In genomic region chr9:65752632-65753031, GRCm38 (mm10) we compare ENCODE assay signal across 14 mouse cellular contexts.
A peak's percentile ranks its signal among the peaks of the same experiment; 100 is the strongest.
DNase-seq lines count a peak whose midpoint lies in the region; ATAC-seq and TF ChIP-seq lines count a peak whose summit lies in the region.
"Had no signal": no experiment of that assay in that cellular context is flagged by ENCODE, and none has a peak within 500 bp of the region (broad histone marks: within the 10 kb centered on the region; RNA-seq: fewer than 3 reads in every experiment).

No protein-coding gene starts in this region.

- no peaks in the 10 kb centered on the region for H3K9me3 ChIP-seq in intestine, postnatal 0 days (ENCODE audit: control insufficient read depth)
- H3K9me3 ChIP-seq in intestine, embryonic 16.5 days (ENCODE audit: control insufficient read depth, low read length), result peaks cover 3% of the 10 kb centered on the region; the same call in 1 of the 2 replicates
- H3K9me3 ChIP-seq in intestine, embryonic 15.5 days, result no peaks in the 10 kb centered on the region
- H3K9me3 ChIP-seq: embryonic facial prominence, embryonic 10.5 days; heart, embryonic 15.5 days; liver, embryonic 15.5 days had no signal

- no peak overlapping the region for H3K4me3 ChIP-seq in intestine, postnatal 0 days (ENCODE audit: low read depth, low read length)
- no peak overlapping the region for H3K4me3 ChIP-seq in intestine, embryonic 16.5 days (ENCODE audit: low read length)
- no peak overlapping the region for H3K4me3 ChIP-seq in intestine, embryonic 15.5 days (replicated peaks)
- H3K4me3 ChIP-seq: embryonic facial prominence, embryonic 10.5 days; heart, embryonic 15.5 days; liver, embryonic 15.5 days had no signal

- peak; percentile 21 for DNase-seq in CD4-positive helper T cell, adult 2 months (ENCODE audit: low read depth, low spot score)
- peak; percentile 16 for DNase-seq in T-cell, adult 2 months (ENCODE audit: low spot score)
- peak; percentile 30 for DNase-seq in naive thymus-derived CD4-positive, alpha-beta T cell, adult 2 months (ENCODE audit: low read depth)
- no peak for DNase-seq in Muller cell, postnatal 12 days (ENCODE audit: inconsistent ontology term)
- DNase-seq in adrenal gland, adult 8-10 months, result no peak
- DNase-seq: kidney, adult 8-10 months; layer of hippocampus, postnatal 36 days had no signal

- H3K27me3 ChIP-seq in intestine, postnatal 0 days (replicated peaks; ENCODE audit: control insufficient read depth, insufficient read depth, low read length), result no peaks in the 10 kb centered on the region
- no peaks in the 10 kb centered on the region for H3K27me3 ChIP-seq in intestine, embryonic 16.5 days (replicated peaks; ENCODE audit: control insufficient read depth, insufficient read depth, low read length)
- H3K27me3 ChIP-seq in intestine, embryonic 15.5 days (replicated peaks), result no peaks in the 10 kb centered on the region
- H3K27me3 ChIP-seq: heart, embryonic 15.5 days; liver, embryonic 15.5 days had no signal

- TF ChIP-seq CTCF in intestine, postnatal 0 days (IDR thresholded peaks at IDR 0.05; ENCODE audit: low read depth), result peak; percentile 54

- no peak overlapping the region for H3K9ac ChIP-seq in intestine, postnatal 0 days (ENCODE audit: low read depth, low read length)
- H3K9ac ChIP-seq in intestine, embryonic 16.5 days (ENCODE audit: low read depth, low read length), result no peak overlapping the region
- H3K9ac ChIP-seq in intestine, embryonic 15.5 days, result no peak overlapping the region
- H3K9ac ChIP-seq: heart, embryonic 15.5 days; liver, embryonic 15.5 days had no signal

- H3K4me1 ChIP-seq in intestine, postnatal 0 days (replicated peaks; ENCODE audit: control insufficient read depth, insufficient read depth, low read length), result no peaks in the 10 kb centered on the region
- H3K4me1 ChIP-seq in intestine, embryonic 16.5 days (ENCODE audit: control insufficient read depth, insufficient read depth, low read length), result no peaks in the 10 kb centered on the region
- no peaks in the 10 kb centered on the region for H3K4me1 ChIP-seq in intestine, embryonic 15.5 days (replicated peaks)
- H3K4me1 ChIP-seq: liver, embryonic 15.5 days had no signal

- H3K4me2 ChIP-seq in intestine, postnatal 0 days (replicated peaks; ENCODE audit: low read depth), result no peak overlapping the region
- H3K4me2 ChIP-seq in intestine, embryonic 16.5 days (ENCODE audit: low read depth, low read length), result no peak overlapping the region
- H3K4me2 ChIP-seq in intestine, embryonic 15.5 days (replicated peaks), result no peak overlapping the region
- H3K4me2 ChIP-seq: heart, embryonic 15.5 days; liver, embryonic 15.5 days had no signal

- WGBS in intestine, postnatal 0 days, result 91% methylated on average over 3 of the region's 3 CpGs
- 95% methylated on average over 3 of the region's 3 CpGs for WGBS in intestine, embryonic 16.5 days
- 95% methylated on average over 3 of the region's 3 CpGs for WGBS in intestine, embryonic 15.5 days

- H3K36me3 ChIP-seq in intestine, postnatal 0 days (ENCODE audit: control insufficient read depth, insufficient read depth), result no peaks in the 10 kb centered on the region
- H3K36me3 ChIP-seq in intestine, embryonic 16.5 days (ENCODE audit: control insufficient read depth, insufficient read depth, low read length), result no peaks in the 10 kb centered on the region; the same call in 1 of the 2 replicates
- H3K36me3 ChIP-seq in intestine, embryonic 15.5 days, result no peaks in the 10 kb centered on the region
- H3K36me3 ChIP-seq: heart, embryonic 15.5 days had no signal

- H3K27ac ChIP-seq in intestine, postnatal 0 days (ENCODE audit: low read depth, low read length), result no peak overlapping the region
- no peak overlapping the region for H3K27ac ChIP-seq in intestine, embryonic 16.5 days (ENCODE audit: low read length)
- H3K27ac ChIP-seq in intestine, embryonic 15.5 days, result no peak overlapping the region
- H3K27ac ChIP-seq: embryonic facial prominence, embryonic 10.5 days; heart, embryonic 15.5 days; liver, embryonic 15.5 days had no signal

- no peak for ATAC-seq in intestine, postnatal 0 days
- ATAC-seq in intestine, embryonic 16.5 days, result no peak
- no peak for ATAC-seq in intestine, embryonic 15.5 days
- ATAC-seq: forebrain, embryonic 16.5 days had no signal

Comparison
In these comparisons a context has a peak if more than half of its experiments do, and no peak if none do; other contexts are left out.
1. DNase-seq: peak in CD4-positive helper T cell, adult 2 months (single experiment), T-cell, adult 2 months (single experiment) and naive thymus-derived CD4-positive, alpha-beta T cell, adult 2 months (single experiment); none in Muller cell, postnatal 12 days (single experiment) and adrenal gland, adult 8-10 months (single experiment).